Mouse (Mus musculus): ENCODE results near the gene Filip1.

Gene Filip1

DNA sequence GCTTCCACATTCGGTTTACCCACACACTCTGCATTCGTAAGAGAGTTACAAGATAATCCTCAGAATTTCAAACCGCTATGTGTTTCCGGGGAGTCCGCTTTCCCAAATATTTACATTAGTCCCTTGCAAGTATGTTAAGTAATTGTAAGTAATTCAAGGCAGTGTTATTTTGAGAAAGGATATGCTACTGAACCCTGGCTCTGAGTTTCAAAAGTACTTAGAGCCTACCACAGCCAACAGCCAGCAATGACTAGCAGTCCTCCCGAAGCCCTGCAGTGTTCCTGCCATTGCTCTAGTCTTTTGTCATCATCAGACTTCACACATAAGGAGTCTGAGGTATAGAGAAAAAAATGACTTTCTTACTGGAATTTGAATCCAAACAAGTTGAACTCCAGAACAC lies 67.8 kb downstream of the Filip1 start:
- no peak for DNase-seq

DNA sequence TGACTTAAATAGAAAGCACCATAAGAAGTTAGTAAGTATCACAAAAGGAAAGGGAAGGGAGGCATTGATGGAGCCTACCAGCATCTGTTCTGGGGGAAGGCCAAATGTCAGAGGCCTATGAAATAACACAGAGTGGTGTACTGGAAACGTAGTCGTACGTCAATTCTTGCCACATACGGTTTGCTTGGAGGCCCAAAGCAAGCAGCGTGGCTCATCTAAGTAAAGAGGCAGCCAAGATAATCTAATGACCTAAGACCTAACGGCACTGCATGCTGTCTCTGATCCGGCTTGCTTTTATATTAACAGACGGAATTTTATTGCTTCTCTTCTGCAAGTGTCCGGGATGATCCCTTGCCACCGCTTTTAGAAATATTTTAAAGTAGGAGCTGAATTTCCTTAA lies 68.7 kb downstream of the Filip1 start:
- no peak for DNase-seq

GRCm38 (mm10) chr9:79938416-79939206 lies 74.0 kb downstream of the Filip1 start:
- DNase-seq = no peak

DNA sequence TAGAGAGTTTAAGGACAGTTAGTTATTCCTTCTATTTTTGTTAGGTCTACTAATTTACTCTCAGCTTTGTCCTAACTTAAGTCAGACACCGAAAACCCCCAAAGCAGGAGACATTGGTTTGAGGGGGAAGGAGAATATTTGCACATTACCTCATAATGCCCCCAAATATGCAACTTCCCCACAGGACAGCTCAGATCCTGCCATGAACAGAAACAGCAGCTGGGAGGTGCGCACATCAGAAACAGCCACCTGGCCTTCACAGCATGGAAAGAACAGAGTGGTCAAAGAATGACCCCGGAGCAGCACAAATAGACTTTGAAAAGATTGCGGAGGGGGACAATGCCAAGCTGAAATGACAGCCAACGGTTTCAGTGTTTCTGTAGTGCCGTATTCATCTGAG lies 75.1 kb downstream of the Filip1 start:
- no peak for DNase-seq

DNA sequence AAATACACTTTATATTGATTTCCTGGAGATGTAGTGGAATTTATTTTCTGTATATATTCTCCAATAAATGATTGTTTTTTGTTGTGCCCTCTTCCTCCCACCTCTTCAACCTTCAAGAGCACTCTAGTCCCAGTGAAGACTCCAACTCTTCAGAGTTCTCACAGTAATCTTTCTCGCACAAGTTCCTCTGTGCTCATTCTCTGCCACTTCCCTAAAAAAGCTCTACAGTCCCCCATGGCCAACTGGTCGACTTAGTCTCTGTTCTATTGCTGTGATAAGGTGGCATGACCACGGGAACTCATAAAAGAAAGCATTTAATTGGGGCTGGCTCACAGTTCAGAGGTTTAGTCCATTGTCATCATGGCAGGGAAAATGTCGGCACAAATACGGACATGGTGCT lies 80.1 kb downstream of the Filip1 start:
- no peak for DNase-seq

DNA sequence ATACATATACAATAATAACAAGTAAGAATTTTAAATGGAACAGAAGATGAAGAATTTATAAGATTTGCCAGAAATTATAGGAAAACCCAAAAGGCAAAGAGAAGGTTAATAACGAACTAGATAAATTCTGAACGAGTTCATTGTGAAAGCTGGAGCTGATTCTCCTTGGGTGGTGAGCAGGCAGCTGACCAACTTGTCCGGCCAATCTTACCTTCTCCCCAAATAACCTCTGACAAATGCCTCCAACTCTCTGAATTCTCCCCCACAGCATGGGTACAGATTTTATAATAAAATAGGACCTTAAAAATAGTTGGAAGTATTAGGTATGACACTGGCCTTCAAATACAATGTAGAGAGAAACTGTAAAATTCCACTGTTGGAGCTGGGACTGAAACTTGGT lies 84.6 kb downstream of the Filip1 start:
- DNase-seq = no peak

DNA sequence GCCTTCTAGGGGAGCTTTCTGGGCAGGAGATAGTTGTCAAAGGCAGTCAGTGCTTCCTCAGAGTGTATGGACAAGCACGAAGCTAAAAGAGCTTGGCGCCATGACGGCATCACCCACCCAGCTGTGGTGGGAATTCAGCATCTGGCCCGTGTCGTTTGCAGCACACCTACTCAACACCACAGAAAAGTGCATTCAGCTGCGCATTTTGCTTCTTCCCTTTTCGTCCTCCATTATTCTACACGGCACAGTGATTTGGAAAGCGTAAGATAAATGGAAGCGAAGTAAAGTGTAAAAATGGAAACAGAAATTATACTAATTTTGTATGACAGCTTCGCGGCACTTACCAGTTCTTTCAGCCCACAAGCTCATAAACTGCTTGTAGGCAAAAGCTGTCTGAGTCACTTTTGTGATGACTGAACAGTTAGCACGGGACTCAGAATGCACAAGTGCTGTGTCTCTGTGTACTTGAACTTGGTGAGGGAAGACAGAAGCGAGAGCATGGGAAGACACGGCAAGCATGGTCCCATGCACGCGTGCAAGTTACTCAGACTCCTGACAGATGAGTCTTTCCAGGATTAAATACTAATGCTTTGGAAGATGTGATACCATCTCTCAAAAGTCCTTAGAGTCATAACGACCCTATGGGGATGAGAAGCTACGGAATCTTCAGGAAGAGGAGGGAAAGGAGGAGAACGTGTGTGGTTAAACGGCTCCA lies 85.3 kb downstream of the Filip1 start:
- no peak for DNase-seq

DNA sequence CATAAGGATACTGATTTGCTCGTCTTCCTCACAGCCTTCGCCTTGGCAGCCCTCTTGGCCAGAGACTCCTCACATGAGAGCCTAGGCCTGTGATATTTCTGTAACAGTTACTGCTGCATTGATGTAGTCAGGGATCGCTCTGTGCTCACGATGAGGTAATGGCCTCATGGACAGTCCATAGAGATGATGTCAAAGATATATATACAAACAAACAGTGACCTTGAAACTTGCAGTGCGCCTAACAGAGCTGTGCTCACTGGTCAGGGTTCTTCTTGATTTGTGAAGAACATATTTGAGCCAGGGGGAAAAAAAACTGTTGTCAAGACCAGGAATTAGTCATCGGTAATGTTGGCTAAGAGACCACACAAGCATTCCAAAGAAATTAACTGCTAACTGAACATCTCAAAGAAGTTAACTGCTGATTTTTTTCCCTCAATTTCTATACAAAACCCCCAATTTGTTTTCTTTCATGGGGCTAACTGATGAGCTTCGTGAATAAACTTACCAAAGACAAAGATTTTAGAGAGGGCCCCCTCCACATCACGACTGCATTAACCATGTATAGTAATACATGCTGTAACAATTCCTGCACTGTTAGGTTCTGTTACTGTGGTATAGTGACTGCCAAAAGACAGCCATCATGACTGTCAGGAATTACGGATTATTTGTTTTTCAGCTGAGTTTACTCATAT lies 86.0 kb downstream of the Filip1 start:
- DNase-seq = no peak

GRCm38 (mm10) chr9:79925950-79926349 lies 86.7 kb downstream of the Filip1 start:
- DNase-seq = no peak

GRCm38 (mm10) chr9:79923262-79923661 lies 89.4 kb downstream of the Filip1 start:
- no peak for DNase-seq

- no peak for DNase-seq
Measured at GRCm38 (mm10) chr9:79922493-79922760, 90.2 kb downstream of the Filip1 start.

- no peak for DNase-seq
Measured at GRCm38 (mm10) chr9:79921701-79922492, 90.8 kb downstream of the Filip1 start.

DNA sequence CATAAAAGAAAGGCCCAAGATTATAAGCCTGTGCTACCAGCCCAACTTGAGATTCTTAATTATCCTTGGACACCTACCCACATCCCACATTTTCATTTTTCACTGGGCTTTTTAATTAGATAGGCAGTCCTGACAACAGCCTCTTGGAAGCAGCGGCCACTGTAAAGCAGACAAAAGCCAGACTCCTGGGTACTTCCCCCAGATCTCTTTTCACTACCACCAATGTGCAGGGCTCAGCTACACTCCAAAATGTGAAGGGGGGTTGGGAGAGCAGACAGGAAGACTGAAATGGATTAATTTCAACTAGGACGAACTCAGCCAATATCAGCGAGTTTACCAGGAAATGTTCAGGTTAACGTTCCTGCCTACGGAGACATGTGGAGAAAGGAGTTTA lies 92.1 kb downstream of the Filip1 start:
- no peak for DNase-seq

DNA sequence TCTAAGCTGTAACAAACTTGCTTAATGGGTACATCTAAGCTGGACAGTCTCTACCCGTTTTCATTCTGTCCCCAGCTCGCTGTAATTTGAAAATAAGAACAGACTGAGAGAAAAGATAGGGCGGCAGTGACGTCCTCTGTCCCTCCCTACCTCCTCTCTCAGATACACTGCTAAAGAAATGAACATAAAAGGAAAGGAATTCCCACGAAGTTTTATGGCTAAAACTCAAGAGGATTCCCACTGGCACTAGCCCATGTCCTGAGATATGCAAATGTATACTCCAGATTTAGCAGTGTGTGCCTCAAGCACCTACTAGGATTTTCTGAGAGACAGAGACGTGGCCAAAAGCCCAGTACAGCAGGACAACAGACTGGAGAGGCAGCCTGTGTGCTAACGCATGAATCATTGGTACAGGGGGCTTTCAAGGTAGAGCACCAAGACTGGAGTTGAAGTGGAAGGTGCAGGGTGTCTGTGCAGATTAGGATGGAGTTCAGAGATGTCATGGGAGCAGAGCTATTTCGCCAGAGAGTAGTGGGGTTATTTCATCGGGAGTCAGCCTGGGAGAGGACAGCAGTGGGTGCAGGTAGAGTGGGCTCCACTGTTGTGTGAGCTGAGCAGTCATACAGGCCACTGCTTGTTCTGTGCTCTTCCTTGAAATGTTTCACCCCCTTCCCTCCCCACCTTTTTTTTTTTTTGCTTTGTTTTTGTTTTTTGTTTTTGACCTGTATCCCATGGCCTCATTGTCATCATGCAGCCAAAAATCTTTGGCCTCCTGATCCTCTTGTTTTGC lies 92.7 kb downstream of the Filip1 start:
- no peak for DNase-seq

DNA sequence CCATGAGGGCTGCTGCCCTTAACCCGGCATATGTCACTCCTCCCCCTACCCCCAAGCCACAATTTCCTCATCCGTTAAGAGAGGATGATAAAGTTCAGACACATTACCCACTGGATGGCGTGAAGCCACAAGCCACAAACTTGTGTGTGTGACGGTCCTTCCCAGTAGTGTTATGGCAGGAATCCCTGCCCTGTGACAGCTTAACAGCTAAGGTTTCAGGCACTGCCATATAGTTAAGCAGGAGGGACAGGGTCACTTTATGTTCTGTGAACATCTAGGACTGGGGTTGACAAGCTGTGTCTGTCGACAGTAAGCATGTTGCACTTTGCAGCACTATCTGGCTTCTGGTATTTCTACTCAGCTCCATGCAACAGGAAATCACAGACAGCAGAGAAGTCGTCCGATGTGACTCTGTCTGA lies 93.3 kb downstream of the Filip1 start:
- DNase-seq = no peak

DNA sequence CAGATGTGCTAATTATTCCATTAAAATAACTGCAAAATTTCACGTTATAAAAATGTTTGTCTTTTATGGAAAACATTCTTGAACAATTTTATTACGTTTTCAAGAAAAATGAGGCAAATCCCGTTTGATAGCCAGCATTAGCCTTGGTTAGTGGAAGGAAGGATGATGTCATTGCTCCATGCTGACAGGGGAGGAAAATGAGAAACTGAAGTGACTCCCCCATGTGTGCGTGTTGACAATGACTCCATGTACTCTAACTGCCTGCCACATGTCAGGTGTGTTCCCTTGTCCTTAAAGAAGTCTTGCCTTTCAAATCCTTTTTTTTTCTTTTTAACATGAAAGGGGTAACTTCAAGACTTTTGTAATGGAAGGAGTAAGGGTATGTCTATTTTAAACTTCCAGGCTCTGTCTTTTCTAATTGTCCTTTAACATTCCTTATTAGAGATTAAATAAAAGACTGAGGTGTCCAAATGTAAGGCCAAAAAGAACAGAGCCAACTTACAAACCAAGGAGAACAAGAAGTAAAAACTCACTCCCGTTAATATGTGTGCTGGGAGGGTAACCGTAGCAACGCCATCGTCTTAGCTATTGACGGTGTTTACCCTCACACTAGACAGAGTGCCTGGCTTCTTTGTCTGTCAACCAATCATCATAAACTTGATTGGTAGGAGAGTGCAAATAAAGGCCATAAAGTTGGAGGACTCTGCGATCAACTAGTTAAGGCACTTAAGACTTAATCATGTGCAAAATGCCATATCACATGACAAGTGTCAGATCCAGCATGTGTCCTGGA lies 94.1 kb downstream of the Filip1 start:
- DNase-seq = no peak

- DNase-seq = no peak
Measured at GRCm38 (mm10) chr9:79914276-79914675, 98.4 kb downstream of the Filip1 start.

DNA sequence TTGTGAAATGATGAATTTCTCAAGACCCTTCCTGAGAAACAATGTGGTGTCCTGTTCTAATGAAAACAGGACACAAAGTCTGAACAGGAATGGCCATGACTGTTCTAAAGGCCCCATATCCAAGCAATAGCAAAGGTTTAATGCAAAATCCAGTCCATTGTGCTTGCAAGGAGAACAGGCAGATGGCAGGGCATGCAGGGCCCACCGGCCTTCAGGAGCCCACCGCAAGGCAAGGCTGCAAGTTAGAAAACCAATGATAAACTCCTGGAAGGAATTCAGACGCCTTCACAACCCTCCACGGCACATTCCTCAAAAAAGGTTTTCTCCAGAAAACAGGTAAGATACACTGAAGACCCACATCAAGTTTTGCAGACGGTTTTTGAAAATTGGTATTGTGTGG lies 99.7 kb downstream of the Filip1 start:
- DNase-seq = no peak

DNA sequence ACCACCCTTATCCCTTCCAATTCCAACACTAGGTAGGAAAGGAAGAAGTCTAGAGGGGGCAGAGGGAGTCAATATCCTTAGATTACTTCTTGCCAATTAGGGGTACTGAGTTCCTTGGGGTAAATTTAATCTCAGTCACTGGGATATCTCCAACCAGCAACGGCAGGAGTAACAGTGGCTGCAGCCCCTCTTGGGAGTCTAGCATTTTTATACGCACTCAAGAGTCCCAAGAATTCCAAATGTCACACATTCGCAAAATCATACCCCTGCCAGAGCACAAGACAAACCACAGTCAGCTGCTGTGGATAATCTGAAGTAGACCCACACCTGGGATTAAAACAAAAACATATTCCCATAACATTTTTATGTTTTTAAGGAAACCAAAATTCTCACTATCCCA lies 102.5 kb downstream of the Filip1 start:
- DNase-seq = no peak

DNA sequence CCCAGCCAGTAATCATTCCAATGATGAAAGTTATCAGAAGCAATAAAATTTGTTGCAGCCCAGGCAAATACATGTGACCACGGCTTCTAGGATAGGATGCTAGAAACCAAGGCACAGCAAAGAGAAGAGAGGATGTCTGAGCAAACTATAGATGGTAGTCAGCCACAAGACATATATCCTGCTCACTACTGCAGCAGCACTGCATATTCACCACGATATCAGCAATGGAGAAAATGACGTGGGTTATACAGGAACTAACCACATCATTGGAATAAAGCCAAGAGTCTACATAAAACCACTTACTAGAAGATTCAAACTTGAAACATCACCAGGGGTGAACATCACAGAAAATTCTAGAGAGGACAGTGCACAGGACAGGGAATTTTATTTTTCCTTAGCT lies 113.8 kb downstream of the Filip1 start:
- no peak for DNase-seq

DNA sequence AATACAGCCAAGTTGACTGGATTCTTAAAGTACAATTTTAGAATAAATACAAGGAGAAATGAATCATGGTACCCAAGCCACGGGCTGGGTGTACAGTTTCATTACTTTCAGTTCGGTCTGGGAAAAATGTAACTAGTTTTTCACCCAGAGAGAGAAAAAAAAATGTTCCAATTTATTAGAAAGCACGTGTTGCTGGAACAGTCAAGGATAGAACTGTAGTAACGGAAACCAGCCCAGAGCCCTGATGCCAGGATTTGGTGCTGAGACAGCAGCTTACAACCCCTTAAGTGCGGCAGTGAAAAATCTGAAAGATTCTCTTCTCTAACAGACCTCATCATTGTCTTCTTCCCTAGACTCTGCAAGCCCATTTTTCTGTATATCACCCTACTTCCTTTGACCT lies 118.0 kb downstream of the Filip1 start:
- DNase-seq = no peak

Data from cerebellum, adult 8-10 months (tissue).